Mouse (Mus musculus): Measurements from ENCODE around the gene Zkscan6. TPM values are rescaled to one million over a fixed set of nuclear protein-coding genes. Genes with fewer than 3 reads are reported as not detected.

Gene Zkscan6
- polyA plus RNA-seq, 1 experiment from 2014 or later = 12.8 TPM

DNA sequence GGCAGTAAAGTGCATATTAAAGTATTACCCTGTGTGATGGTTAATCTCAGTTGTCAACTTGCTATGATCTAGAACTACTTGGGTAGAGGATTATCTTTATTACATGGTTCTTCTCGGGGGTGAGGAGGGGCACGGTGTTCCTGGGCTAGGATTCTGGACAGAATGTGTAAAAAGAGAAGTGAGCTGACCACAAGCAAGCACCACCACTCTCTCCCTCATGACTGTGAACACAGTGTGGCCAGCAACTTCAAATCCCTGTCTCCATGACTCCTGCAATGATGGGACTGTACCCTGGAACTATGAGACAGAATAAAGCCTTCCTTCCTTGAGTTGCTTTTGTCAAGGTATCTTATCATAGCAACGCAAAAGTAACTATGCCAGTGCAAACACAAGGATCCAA lies 25.4 kb upstream of the Zkscan6 start:
- H3K27ac ChIP-seq = no peak overlapping the region
- H3K4me3 ChIP-seq (replicated peaks) = no peak overlapping the region
- peaks cover 18% of the 10 kb centered on the region for H3K4me1 ChIP-seq
- 0 out of 2 replicates have a peak, but pooled peaks cover 5% of the 10 kb centered on the region for H3K36me3 ChIP-seq
- 67% methylated on average over 3 of the region's 3 CpGs for WGBS
- no peak for ATAC-seq (ENCODE audit: insufficient read depth, low FRiP score, low read depth)
- H3K27me3 ChIP-seq (replicated peaks) = no peaks in the 10 kb centered on the region
- H3K9me3 ChIP-seq = no peaks in the 10 kb centered on the region
- H3K9ac ChIP-seq = no peak overlapping the region
- no peak overlapping the region for H3K4me2 ChIP-seq

DNA sequence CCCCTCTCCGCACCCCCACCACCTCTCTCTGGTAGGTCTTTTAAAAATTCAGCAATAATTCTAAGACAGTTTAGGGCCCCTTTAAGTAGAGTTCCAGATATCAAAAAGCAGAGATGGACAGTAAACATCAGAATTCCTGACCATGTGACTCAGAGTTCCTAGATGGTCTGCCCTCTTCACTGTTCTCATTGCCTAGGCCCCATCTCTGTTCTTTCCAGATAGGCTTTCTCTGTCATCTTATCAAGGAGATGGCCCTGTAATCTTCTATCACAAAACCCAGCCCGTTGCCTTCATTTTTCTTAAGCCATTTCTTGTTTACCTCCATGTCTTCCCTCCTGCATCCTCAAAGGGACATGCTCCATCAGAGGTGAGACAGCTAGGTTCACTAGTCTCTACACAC lies 20.8 kb upstream of the Zkscan6 start:
- WGBS = 70% methylated on average over 2 of the region's 2 CpGs
- no peak overlapping the region for H3K27ac ChIP-seq
- H3K4me1 ChIP-seq = peaks cover 11% of the 10 kb centered on the region; the same call in 1 of the 2 replicates
- H3K36me3 ChIP-seq = no peaks in the 10 kb centered on the region
- no peak overlapping the region; the same call in 1 of the 2 replicates for H3K4me3 ChIP-seq (replicated peaks)
- H3K9ac ChIP-seq = no peak overlapping the region
- no peak for ATAC-seq (ENCODE audit: insufficient read depth, low FRiP score, low read depth)
- H3K9me3 ChIP-seq = no peaks in the 10 kb centered on the region
- H3K4me2 ChIP-seq = peak overlapping the region; percentile 63
- no peaks in the 10 kb centered on the region for H3K27me3 ChIP-seq (replicated peaks)

DNA sequence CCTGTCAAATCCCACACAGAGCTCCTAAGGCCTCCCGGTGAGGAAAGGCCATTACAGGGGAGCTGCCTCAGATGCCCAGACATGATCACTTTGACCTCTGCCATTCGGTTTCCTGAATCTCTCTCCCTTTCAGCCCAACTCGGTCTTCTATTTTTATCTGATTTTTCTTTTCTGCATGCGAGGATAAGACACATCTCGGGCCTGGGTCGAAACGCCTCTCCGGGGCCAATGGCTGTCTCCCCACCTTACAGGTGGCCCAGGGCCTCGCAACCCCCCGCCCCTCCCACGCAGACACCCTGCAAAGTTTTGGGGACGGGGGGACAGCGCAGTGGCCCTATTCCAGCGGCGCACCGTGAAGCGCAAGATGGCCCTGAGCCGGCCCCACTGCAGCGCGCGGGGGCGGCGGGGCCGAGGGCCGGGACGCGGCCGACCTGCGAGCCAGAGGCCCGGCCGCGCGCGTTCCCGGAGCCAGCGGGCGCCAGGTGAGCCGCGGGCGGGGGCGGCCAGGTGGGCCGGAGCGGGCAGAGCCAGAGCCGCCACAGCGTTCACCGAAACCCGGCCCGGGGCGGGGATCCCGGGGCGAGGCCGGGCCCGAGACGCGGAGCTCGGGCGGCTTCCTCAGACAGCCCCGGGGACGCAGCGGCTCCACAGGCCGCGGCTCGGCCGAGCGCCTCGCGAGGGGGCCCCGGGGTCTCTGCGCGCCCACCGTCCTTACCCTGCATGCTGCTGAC lies 19.4 kb upstream of the Zkscan6 start:
- Histone ChIP-seq H3K4me3 (replicated peaks) (peak overlapping the region; percentile 95), H3K36me3 (no peaks in the 10 kb centered on the region), H3K4me1 (peaks cover 11% of the 10 kb centered on the region; the same call in 1 of the 2 replicates), H3K27me3 (replicated peaks) (no peaks in the 10 kb centered on the region), H3K4me2 (peak overlapping the region; percentile 63), H3K27ac (peak overlapping the region; percentile 88), H3K9ac (peak overlapping the region; percentile 95), H3K9me3 (no peaks in the 10 kb centered on the region)
- WGBS = under 1% methylated on average over 68 of the region's 71 CpGs
- peak; percentile 83 for ATAC-seq (ENCODE audit: insufficient read depth, low FRiP score, low read depth)

DNA sequence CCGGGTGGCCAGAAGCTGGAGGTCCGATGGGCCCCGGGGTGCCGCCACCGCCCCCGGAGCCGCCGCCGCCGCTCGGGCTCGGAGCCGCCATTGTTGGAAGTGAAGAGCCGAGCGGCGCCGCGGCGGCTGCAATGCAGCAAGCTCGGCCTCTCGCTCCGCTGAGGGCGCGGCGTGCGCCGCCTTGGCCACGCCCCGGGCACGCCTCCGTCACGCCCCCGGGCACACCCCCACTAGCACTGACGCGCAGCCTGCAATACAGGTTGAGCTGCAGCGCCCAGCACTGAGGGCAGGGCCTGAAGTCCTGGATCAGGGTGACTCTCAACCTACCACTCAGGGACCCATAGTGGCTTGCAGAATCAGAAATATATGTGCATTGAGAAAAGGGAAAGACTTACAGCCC lies 18.8 kb upstream of the Zkscan6 start, which contains the start of gene Map2k4:
Gene Map2k4, minus strand, starts transcription at position 144 of the 400 bp plus-strand sequence.
- peak; percentile 99 for ATAC-seq (ENCODE audit: insufficient read depth, low FRiP score, low read depth)
- under 1% methylated on average over 36 of the region's 36 CpGs for WGBS

DNA sequence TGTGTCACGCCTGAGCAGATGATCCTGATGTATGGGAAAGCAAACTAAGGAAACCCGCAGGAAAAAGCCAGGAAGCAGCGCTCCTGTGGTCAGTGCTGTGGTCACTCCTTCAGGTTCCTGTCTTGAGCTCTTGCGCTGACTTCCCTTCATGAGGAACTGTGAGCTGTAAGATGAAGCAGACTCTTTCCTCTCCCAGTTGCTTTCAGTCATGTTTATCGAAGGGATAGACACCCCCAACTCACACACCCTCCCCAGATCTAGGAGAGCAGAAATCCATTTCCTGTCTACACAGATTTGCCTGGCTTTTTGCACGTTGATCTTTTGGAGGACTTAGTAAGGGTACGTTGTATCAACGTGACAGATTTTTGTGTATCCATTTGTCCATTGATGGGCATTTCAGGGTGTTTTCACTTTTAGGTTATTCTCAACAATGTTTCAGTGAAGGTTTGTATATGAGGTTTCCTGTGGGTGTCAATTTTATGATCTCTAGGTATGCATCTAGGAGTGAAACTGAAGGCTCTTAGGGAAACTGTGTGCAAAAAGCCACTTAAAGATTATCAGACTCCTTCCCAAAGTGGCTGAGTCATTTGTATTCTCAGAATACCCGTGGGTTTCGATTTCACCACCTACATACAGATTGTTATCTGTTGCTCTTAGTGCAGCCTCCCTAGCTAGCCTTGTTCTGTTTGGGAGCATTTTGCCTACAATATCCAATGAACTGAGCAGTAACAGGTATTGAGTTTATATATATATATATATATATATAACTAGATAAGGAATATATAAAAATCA lies 12.4 kb upstream of the Zkscan6 start:
- H3K36me3 ChIP-seq = no peaks in the 10 kb centered on the region
- H3K9ac ChIP-seq = no peak overlapping the region
- no peak for ATAC-seq (ENCODE audit: insufficient read depth, low FRiP score, low read depth)
- no peaks in the 10 kb centered on the region for H3K9me3 ChIP-seq
- H3K27ac ChIP-seq = no peak overlapping the region
- H3K4me3 ChIP-seq (replicated peaks) = no peak overlapping the region
- no peak overlapping the region for H3K4me2 ChIP-seq
- H3K4me1 ChIP-seq = no peaks in the 10 kb centered on the region
- H3K27me3 ChIP-seq (replicated peaks) = no peaks in the 10 kb centered on the region
- 52% methylated on average over 10 of the region's 10 CpGs for WGBS

More for the DNA sequence above, 18.8 kb upstream of the Zkscan6 start, which contains the start of gene Map2k4:
- Histone ChIP-seq H3K4me3 (replicated peaks) (peak within 1 kb of the TSS; percentile 95), H3K27me3 (replicated peaks) (no peaks in the 10 kb centered on the region), H3K9me3 (no peaks in the 10 kb centered on the region), H3K4me2 (peak within 1 kb of the TSS; percentile 63), H3K9ac (peak within 1 kb of the TSS; percentile 95), H3K36me3 (no peaks in the 10 kb centered on the region), H3K27ac (peak within 1 kb of the TSS; percentile 88), H3K4me1 (peaks cover 11% of the 10 kb centered on the region; the same call in 1 of the 2 replicates)

DNA sequence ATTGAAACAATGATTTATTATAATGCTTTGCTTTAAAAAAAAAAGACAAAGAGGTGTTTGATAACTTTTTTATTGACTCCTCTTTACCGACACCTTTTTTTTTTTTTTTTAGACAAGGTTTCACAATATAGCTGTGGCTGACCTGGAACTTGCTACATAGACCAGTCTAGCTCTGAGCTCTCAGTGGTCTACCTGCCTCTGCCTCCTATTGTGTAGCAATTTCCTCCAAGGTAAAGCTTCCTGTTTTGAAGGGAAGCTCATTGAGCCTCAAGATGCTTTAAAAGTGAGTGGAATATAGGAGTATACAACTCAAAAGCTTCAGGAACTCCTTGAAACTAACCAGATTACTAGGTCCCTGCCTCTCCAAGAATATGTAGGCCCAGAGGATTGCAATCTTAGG lies 11.1 kb upstream of the Zkscan6 start:
- Histone ChIP-seq H3K4me2 (no peak overlapping the region), H3K9ac (no peak overlapping the region), H3K36me3 (no peaks in the 10 kb centered on the region), H3K27me3 (replicated peaks) (no peaks in the 10 kb centered on the region), H3K9me3 (no peaks in the 10 kb centered on the region), H3K27ac (no peak overlapping the region), H3K4me3 (replicated peaks) (no peak overlapping the region), H3K4me1 (no peaks in the 10 kb centered on the region)
- WGBS = 64% methylated on average over 1 of the region's 1 CpGs
- no peak for ATAC-seq (ENCODE audit: insufficient read depth, low FRiP score, low read depth)

DNA sequence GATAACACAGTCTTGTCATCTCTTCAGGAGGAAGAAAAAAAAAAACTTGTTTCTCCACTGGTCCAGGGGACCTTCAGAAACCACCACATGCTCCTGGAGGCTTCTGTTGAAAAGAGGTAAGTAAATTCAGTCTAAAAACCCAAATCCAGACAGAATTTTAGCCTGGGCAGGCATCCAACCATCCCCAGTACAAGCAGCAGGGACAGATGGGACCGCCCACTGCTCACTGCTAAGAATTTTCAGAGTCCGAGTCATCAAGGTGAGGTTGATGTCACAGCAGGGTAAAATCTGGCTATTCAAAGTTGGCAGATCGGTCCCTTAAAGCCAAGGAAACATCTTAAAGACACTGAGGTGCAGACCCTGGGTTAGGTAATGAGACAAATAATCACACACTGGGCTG lies 5.1 kb upstream of the Zkscan6 start:
- H3K4me2 ChIP-seq = no peak overlapping the region
- no peaks in the 10 kb centered on the region for H3K9me3 ChIP-seq
- no peaks in the 10 kb centered on the region for H3K27me3 ChIP-seq (replicated peaks)
- no peak overlapping the region for H3K9ac ChIP-seq
- ATAC-seq (ENCODE audit: insufficient read depth, low FRiP score, low read depth) = no peak
- H3K4me3 ChIP-seq (replicated peaks) = no peak overlapping the region
- 55% methylated on average over 3 of the region's 3 CpGs for WGBS
- H3K27ac ChIP-seq = no peak overlapping the region
- H3K36me3 ChIP-seq = no peaks in the 10 kb centered on the region
- no peaks in the 10 kb centered on the region for H3K4me1 ChIP-seq

DNA sequence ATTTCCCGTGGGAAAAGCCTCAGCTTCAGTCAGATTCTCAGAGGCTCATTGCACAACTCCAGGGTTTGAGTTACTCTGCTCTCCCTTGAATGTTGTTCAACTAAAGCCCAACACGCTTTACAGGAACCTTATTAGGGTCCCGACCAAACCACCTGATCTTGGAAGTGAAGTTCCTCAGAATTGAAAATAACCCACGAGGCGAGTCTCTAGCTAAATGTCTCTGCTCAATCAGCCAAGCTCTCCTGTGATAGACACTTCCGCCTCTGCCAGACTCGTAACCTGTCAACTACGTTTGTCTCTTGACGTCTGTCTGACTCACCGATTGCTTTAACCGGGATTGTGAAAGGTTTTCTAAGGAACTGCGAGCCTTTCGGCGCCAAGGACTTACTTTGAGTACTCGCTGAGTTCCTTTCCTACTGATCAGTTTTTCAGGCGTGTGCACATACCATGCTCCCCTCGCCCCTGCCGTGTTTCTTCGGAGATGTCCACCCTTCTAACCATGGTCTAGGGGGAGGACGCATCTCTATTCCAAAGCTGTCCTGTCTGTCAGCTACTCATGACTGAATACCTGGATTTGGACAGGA lies 562 bp upstream of the Zkscan6 start:
- peak overlapping the region; percentile 85 for H3K4me2 ChIP-seq
- peak overlapping the region; percentile 76 for H3K4me3 ChIP-seq (replicated peaks)
- WGBS = 1% methylated on average over 20 of the region's 20 CpGs
- H3K9me3 ChIP-seq = no peaks in the 10 kb centered on the region
- peak; percentile 15; the same call in 1 of the 2 replicates for ATAC-seq (ENCODE audit: insufficient read depth, low FRiP score, low read depth)
- H3K36me3 ChIP-seq = no peaks in the 10 kb centered on the region
- H3K4me1 ChIP-seq = no peaks in the 10 kb centered on the region
- peak overlapping the region; percentile 32; the same call in 1 of the 2 replicates for H3K9ac ChIP-seq
- H3K27me3 ChIP-seq (replicated peaks) = no peaks in the 10 kb centered on the region
- peak overlapping the region; percentile 80 for H3K27ac ChIP-seq

DNA sequence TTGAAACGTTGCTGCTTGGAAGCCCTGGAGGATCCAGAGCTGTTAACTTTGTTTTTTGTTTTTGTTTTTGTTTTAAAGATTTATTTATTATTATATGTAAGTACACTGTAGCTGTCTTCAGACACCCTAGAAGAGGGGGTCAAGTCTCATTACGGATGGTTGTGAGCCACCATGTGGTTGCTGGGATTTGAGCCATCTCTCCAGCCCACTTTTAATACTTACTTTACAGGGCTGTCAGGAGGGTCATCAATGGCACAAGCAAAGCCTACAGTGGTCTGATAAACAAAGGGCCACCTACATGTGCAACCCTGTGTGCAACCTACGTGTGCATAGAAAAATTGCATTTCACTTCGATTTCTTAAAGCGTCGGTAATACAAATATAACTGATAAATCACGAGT lies 626 bp downstream of the Zkscan6 start:
- H3K9ac ChIP-seq = peak overlapping the region; percentile 74
- no peaks in the 10 kb centered on the region for H3K9me3 ChIP-seq
- H3K4me2 ChIP-seq = peak overlapping the region; percentile 58
- peak overlapping the region; percentile 76 for H3K4me3 ChIP-seq (replicated peaks)
- no peaks in the 10 kb centered on the region for H3K4me1 ChIP-seq
- no peaks in the 10 kb centered on the region for H3K36me3 ChIP-seq
- peak overlapping the region; percentile 92 for H3K27ac ChIP-seq
- 40% methylated on average over 7 of the region's 7 CpGs for WGBS
- H3K27me3 ChIP-seq (replicated peaks) = no peaks in the 10 kb centered on the region
- no peak for ATAC-seq (ENCODE audit: insufficient read depth, low FRiP score, low read depth)

DNA sequence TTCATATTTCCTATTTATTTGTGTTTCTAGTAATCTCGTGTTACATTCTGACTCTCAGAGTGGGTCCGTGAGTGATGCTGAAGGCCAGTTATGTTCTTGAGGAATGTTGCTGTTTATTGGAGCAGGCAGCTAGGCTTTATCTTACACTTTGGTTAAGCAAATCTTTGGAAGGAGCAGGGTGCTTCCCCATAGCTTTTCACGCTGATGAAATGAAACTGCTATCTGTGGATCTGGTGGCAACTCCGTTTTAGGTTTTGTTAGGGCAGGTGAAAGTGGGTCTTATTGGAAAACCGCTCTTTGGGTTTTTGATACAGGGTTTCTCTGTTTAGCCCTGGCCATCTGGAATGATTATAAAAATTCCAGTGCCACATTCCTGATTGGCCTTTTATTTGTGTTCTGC lies 5.1 kb downstream of the Zkscan6 start:
- 0 out of 2 replicates have a peak, but pooled peaks cover 3% of the 10 kb centered on the region for H3K36me3 ChIP-seq
- H3K4me3 ChIP-seq (replicated peaks) = no peak overlapping the region
- WGBS = 45% methylated on average over 5 of the region's 5 CpGs
- ATAC-seq (ENCODE audit: insufficient read depth, low FRiP score, low read depth) = no peak
- no peaks in the 10 kb centered on the region for H3K9me3 ChIP-seq
- no peak overlapping the region for H3K4me2 ChIP-seq
- H3K9ac ChIP-seq = no peak overlapping the region
- H3K27me3 ChIP-seq (replicated peaks) = no peaks in the 10 kb centered on the region
- no peak overlapping the region for H3K27ac ChIP-seq
- H3K4me1 ChIP-seq = no peaks in the 10 kb centered on the region

DNA sequence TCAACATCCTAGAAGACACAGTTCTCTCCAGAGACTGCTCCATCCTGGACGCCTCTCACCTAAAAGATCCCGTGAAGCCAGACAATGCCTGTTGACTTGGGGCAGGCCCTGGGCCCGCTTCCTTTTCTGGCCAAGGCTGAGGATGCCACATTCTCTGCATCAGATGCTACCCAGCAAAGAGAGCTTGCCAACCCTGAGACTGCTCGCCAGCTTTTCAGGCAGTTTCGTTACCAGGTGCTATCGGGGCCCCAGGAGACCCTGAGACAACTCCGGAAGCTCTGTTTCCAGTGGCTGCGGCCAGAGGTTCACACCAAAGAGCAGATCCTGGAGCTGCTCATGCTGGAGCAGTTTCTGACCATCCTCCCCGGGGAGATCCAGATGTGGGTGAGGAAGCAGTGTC lies 7.4 kb downstream of the Zkscan6 start:
- Histone ChIP-seq H3K27me3 (replicated peaks) (no peaks in the 10 kb centered on the region), H3K36me3 (0 out of 2 replicates have a peak, but pooled peaks cover 3% of the 10 kb centered on the region), H3K27ac (no peak overlapping the region), H3K4me2 (no peak overlapping the region), H3K4me1 (no peaks in the 10 kb centered on the region), H3K4me3 (replicated peaks) (no peak overlapping the region), H3K9ac (no peak overlapping the region), H3K9me3 (no peaks in the 10 kb centered on the region)
- ATAC-seq (ENCODE audit: insufficient read depth, low FRiP score, low read depth) = no peak
- 92% methylated on average over 9 of the region's 9 CpGs for WGBS

Measured in stomach, embryonic 15.5 days (tissue).